Mouse (Mus musculus) midbrain, embryonic 13.5 days (tissue): ENCODE results near the gene Rps6. TPM values are rescaled to one million over a fixed set of nuclear protein-coding genes. Genes with fewer than 3 reads are reported as not detected.

Experiments used
- ATAC-seq: fragments of 200-750 bp; cut with Nextera tagmentation; 2 replicates; pipeline ENCODE4 v1.8.0; 2017; ENCODE audit warnings: mild to moderate bottlenecking, moderate TSS enrichment, moderate library complexity
- H3K27ac ChIP-seq: fragments of 300-500 bp; sonication (generic); 2 replicates; pipeline ENCODE4 v1.5.1; 2015; ENCODE audit warnings: inconsistent platforms, mild to moderate bottlenecking, moderate library complexity
- H3K27me3 ChIP-seq: fragments of 300-500 bp; sonication (generic); 2 replicates; pipeline ENCODE4 v1.6.1; 2015; ENCODE audit warnings: mild to moderate bottlenecking, inconsistent platforms
- H3K36me3 ChIP-seq: fragments of 300-500 bp; sonication (generic); 2 replicates; pipeline ENCODE4 v1.6.1; 2015; ENCODE audit warnings: mild to moderate bottlenecking, inconsistent platforms
- H3K4me1 ChIP-seq: fragments of 300-500 bp; sonication (generic); replicated peaks from 2 replicates; pipeline ENCODE4 v1.6.1; 2015; ENCODE audit warnings: inconsistent platforms
- H3K4me2 ChIP-seq: fragments of 300-500 bp; sonication (generic); replicated peaks from 2 replicates; pipeline ENCODE4 v1.6.1; 2015; ENCODE audit warnings: moderate library complexity, mild to moderate bottlenecking, inconsistent platforms
- H3K4me3 ChIP-seq: fragments of 300-500 bp; sonication (generic); replicated peaks from 2 replicates; pipeline ENCODE4 v1.5.1; 2015; ENCODE audit warnings: mild to moderate bottlenecking, inconsistent platforms
- H3K9ac ChIP-seq: fragments of 300-500 bp; sonication (generic); replicated peaks from 2 replicates; pipeline ENCODE4 v1.6.1; 2015; ENCODE audit warnings: mild to moderate bottlenecking, inconsistent platforms
- H3K9me3 ChIP-seq: fragments of 300-500 bp; sonication (generic); 2 replicates; pipeline ENCODE4 v1.6.1; 2016; ENCODE audit warnings: mild to moderate bottlenecking, inconsistent platforms
- WGBS: fragments of 180-500 bp; shearing (Covaris S2); methylation state at CpG from one replicate; pipeline ENCODE4 v1.1.7; 2015; 5-methylcytosine and 5-hydroxymethylcytosine counted together
- polyA plus RNA-seq: library from polyadenylated mRNA; unstranded; fragments of >200 nt; fragmentation: Nextera tagmentation; extraction: Ambion mirVana; gene quantifications from 2 replicates; pipeline ENCODE4 v1.2.1, GENCODE M21; 2015

The Rps6 gene
- 459 and 472 TPM in 2 replicates for polyA plus RNA-seq

DNA sequence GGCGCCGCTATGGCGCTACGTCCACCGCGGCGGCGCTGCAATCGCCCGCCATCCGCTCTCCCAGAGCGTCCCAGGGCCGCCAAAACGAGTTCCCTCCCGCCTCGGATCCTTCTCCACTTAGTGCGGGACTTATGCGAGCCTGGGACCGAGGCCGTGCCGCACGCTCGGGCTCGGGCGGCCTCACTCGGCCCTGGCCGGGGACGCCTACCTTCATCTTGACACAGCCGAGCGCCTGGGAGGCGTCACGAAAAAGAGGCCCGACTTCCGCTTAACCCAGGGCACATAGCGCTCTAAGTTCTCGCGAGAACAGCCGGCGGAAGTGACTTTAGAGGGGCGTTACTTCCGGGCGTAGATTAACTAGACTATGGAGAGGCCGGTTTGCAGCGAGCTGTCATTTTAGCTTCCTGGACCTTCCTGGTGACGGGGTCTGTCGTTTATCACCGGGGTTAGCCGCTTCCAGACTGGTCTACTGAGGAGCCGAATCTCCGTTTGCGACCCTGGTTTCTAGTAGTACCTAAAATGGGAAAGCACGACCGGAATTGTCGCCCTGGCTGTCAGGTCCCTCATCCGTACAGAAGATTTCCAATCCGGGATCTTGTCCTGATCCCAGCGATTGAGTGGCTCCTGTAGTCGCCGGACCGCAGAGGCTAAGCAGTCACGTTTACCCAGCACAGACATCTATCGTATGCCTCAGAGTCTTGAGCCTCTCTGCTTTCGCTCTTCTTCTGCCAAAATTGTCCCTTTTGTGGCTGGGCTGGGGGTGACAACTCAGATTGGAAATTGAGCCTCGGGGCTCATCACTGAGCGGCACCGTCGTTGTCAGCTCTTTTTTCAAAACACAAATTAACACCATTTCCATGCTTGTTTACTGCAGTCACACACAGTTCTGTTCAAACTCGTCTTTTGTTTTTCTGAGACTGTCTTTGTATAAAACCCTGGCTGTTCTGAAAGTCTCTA lies at the start of gene Rps6:
Gene Rps6, minus strand, starts transcription at position 300 of the 957 bp plus-strand sequence.
- WGBS, result under 1% methylated on average over 66 of the region's 68 CpGs
- peaks cover 29% of the 10 kb centered on the region for H3K36me3 ChIP-seq
- no peaks in the 10 kb centered on the region for H3K27me3 ChIP-seq

GRCm38 (mm10) chr4:86905869-86906268 lies 48.7 kb upstream of the Rps6 start:
- Histone ChIP-seq H3K27me3 (no peaks in the 10 kb centered on the region), H3K27ac (no peak overlapping the region), H3K36me3 (no peaks in the 10 kb centered on the region), H3K9me3 (no peaks in the 10 kb centered on the region), H3K4me1 (no peaks in the 10 kb centered on the region), H3K4me2 (no peak overlapping the region), H3K4me3 (no peak overlapping the region), H3K9ac (no peak overlapping the region)
- ATAC-seq, result no peak
- WGBS, result 90% methylated on average over 1 of the region's 1 CpGs

More for the DNA sequence above, at the start of gene Rps6:
- Histone ChIP-seq H3K27ac (peak within 1 kb of the TSS; percentile 97), H3K4me1 (peaks cover 25% of the 10 kb centered on the region), H3K4me3 (peak within 1 kb of the TSS; percentile 96), H3K4me2 (peak within 1 kb of the TSS; percentile 80), H3K9me3 (no peaks in the 10 kb centered on the region), H3K9ac (peak within 1 kb of the TSS; percentile 100)
- ATAC-seq, result peak; percentile 98

- WGBS, result 32% methylated on average over 3 of the region's 3 CpGs
- H3K27me3 ChIP-seq, result no peaks in the 10 kb centered on the region
- no peaks in the 10 kb centered on the region for H3K9me3 ChIP-seq
- no peak overlapping the region for H3K27ac ChIP-seq
- H3K36me3 ChIP-seq, result no peaks in the 10 kb centered on the region
- no peaks in the 10 kb centered on the region for H3K4me1 ChIP-seq
- H3K9ac ChIP-seq, result no peak overlapping the region
- no peak overlapping the region for H3K4me3 ChIP-seq
- no peak overlapping the region for H3K4me2 ChIP-seq
- ATAC-seq, result no peak
Measured at GRCm38 (mm10) chr4:86904969-86905368, 47.8 kb upstream of the Rps6 start.

DNA sequence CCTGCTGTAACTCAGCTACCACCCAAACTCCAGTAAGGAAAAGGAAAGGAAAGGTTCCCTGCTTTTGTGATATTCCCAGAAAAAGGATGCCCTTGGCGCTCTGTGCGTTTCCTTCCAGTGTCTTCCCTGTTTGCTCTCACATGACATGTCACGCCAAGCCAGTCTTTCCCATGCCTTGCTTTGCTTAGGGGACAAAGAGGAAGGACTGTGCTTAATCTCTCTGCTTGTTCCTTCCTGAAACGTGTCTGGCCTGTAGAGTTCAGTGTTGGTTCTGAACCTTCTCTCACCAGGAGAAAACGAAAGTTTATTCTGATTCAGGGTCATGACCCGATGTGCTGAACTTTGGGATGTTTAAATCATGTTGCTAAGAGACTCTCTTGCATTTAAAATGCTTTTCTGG lies 45.1 kb upstream of the Rps6 start:
- ATAC-seq, result no peak
- Histone ChIP-seq H3K4me2 (no peak overlapping the region), H3K27ac (no peak overlapping the region), H3K36me3 (no peaks in the 10 kb centered on the region), H3K4me3 (no peak overlapping the region), H3K9ac (no peak overlapping the region), H3K9me3 (no peaks in the 10 kb centered on the region), H3K27me3 (no peaks in the 10 kb centered on the region), H3K4me1 (no peaks in the 10 kb centered on the region)
- WGBS, result 56% methylated on average over 6 of the region's 6 CpGs

GRCm38 (mm10) chr4:86898791-86899474 lies 41.7 kb upstream of the Rps6 start:
- no peak overlapping the region for H3K4me2 ChIP-seq
- H3K9me3 ChIP-seq, result no peaks in the 10 kb centered on the region
- WGBS, result 79% methylated on average over 14 of the region's 14 CpGs
- no peak overlapping the region for H3K9ac ChIP-seq
- H3K27me3 ChIP-seq, result no peaks in the 10 kb centered on the region
- ATAC-seq, result no peak
- H3K4me3 ChIP-seq, result no peak overlapping the region
- no peaks in the 10 kb centered on the region for H3K4me1 ChIP-seq
- H3K27ac ChIP-seq, result no peak overlapping the region
- no peaks in the 10 kb centered on the region for H3K36me3 ChIP-seq

DNA sequence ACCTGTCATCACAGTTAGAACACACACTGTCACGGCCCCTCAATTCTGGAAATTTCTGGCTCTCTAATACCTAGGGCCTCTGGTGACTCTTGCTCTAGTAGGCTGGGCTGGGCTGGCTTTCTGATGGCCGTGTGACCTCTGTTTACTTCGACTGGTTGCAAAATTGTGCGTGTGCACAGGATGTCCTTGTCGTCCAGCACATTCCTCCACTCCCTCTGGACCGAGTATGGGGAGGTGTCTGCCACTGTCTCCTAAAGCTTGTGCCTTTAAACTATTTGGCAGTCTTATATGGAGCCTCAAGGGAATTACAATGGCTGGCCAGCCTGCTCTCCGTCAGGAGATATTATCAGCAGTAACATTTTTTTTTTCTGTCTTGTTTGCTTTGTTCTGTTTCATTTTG lies 40.2 kb upstream of the Rps6 start:
- Histone ChIP-seq H3K27ac (no peak overlapping the region), H3K36me3 (no peaks in the 10 kb centered on the region), H3K4me2 (no peak overlapping the region), H3K9ac (no peak overlapping the region), H3K4me1 (no peaks in the 10 kb centered on the region), H3K27me3 (no peaks in the 10 kb centered on the region), H3K9me3 (no peaks in the 10 kb centered on the region), H3K4me3 (no peak overlapping the region)
- ATAC-seq, result no peak
- WGBS, result 86% methylated on average over 7 of the region's 7 CpGs

GRCm38 (mm10) chr4:86887879-86888278 lies 30.7 kb upstream of the Rps6 start:
- no peaks in the 10 kb centered on the region for H3K27me3 ChIP-seq
- no peaks in the 10 kb centered on the region for H3K4me1 ChIP-seq
- no peak overlapping the region for H3K9ac ChIP-seq
- H3K36me3 ChIP-seq, result no peaks in the 10 kb centered on the region
- H3K4me3 ChIP-seq, result no peak overlapping the region
- ATAC-seq, result no peak
- no peak overlapping the region for H3K27ac ChIP-seq
- WGBS, result 68% methylated on average over 5 of the region's 5 CpGs
- H3K9me3 ChIP-seq, result no peaks in the 10 kb centered on the region
- no peak overlapping the region for H3K4me2 ChIP-seq

- no peaks in the 10 kb centered on the region for H3K4me1 ChIP-seq
- H3K27ac ChIP-seq, result no peak overlapping the region
- 48% methylated on average over 18 of the region's 18 CpGs for WGBS
- ATAC-seq, result no peak
- H3K9ac ChIP-seq, result no peak overlapping the region
- no peaks in the 10 kb centered on the region for H3K36me3 ChIP-seq
- H3K4me2 ChIP-seq, result peak overlapping the region; percentile 37
- no peaks in the 10 kb centered on the region for H3K27me3 ChIP-seq
- H3K4me3 ChIP-seq, result 0 out of 2 replicates have a peak overlapping the region, but pooled peaks have one; percentile 5
- H3K9me3 ChIP-seq, result no peaks in the 10 kb centered on the region
Measured at GRCm38 (mm10) chr4:86886160-86886878, 29.1 kb upstream of the Rps6 start.

DNA sequence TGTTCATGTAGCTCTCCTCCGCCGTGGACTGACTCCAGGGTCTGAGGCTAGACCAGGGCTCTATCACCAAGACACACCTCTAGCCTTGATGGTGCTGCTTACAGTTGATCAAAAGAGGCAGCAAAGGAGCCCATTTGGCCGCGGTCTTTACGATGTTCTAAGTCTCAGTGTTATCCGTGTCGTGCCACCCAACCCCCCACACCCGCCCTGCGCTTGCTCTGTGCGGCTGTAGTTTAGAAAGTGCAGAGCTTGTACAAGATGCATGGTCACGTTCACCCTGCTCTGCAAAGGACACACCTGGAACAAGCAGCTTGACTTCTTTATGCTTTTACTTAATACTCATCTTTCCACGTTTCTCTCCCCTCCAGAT lies 28.6 kb upstream of the Rps6 start:
- Histone ChIP-seq H3K9ac (no peak overlapping the region), H3K9me3 (no peaks in the 10 kb centered on the region), H3K27ac (no peak overlapping the region), H3K36me3 (no peaks in the 10 kb centered on the region), H3K27me3 (no peaks in the 10 kb centered on the region), H3K4me3 (0 out of 2 replicates have a peak overlapping the region, but pooled peaks have one; percentile 5), H3K4me2 (peak overlapping the region; percentile 37), H3K4me1 (no peaks in the 10 kb centered on the region)
- 67% methylated on average over 12 of the region's 12 CpGs for WGBS
- peak; percentile 53; the same call in 1 of the 2 replicates for ATAC-seq

GRCm38 (mm10) chr4:86884945-86885344 lies 27.7 kb upstream of the Rps6 start:
- Histone ChIP-seq H3K4me3 (no peak overlapping the region), H3K9ac (no peak overlapping the region), H3K36me3 (no peaks in the 10 kb centered on the region), H3K9me3 (no peaks in the 10 kb centered on the region), H3K27ac (no peak overlapping the region), H3K27me3 (no peaks in the 10 kb centered on the region), H3K4me2 (no peak overlapping the region), H3K4me1 (no peaks in the 10 kb centered on the region)
- WGBS, result 53% methylated on average over 4 of the region's 4 CpGs
- no peak for ATAC-seq

DNA sequence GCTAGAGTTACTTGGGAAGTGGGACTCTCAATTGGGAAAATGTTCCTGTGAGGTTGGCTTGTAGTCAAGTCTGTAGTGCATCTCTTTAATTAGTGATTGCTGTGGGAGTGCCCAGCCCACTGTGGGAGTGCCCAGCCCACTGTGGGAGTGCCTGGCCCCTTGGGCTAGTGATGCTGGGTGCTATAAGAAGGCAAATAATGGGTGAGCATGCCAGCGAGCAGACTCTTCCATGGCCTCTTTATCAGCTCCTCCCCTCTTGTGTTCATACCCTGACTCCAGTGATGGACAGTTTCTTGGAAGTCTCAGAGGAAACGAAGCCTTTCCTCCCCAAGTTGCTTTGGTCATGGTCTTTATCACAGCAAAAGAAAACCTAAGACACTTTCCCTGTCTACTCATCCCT lies 25.2 kb upstream of the Rps6 start:
- H3K4me2 ChIP-seq, result no peak overlapping the region
- WGBS, result 67% methylated on average over 2 of the region's 2 CpGs
- H3K27ac ChIP-seq, result no peak overlapping the region
- no peaks in the 10 kb centered on the region for H3K9me3 ChIP-seq
- H3K36me3 ChIP-seq, result no peaks in the 10 kb centered on the region
- no peaks in the 10 kb centered on the region for H3K4me1 ChIP-seq
- no peak overlapping the region for H3K4me3 ChIP-seq
- H3K9ac ChIP-seq, result no peak overlapping the region
- ATAC-seq, result no peak
- no peaks in the 10 kb centered on the region for H3K27me3 ChIP-seq

GRCm38 (mm10) chr4:86881178-86881577 lies 24.0 kb upstream of the Rps6 start:
- Histone ChIP-seq H3K4me3 (no peak overlapping the region), H3K4me2 (no peak overlapping the region), H3K4me1 (peaks cover 2% of the 10 kb centered on the region; the same call in 1 of the 2 replicates), H3K27ac (no peak overlapping the region), H3K36me3 (no peaks in the 10 kb centered on the region), H3K27me3 (peaks cover 6% of the 10 kb centered on the region; the same call in 1 of the 2 replicates), H3K9ac (no peak overlapping the region), H3K9me3 (no peaks in the 10 kb centered on the region)
- WGBS, result 86% methylated on average over 4 of the region's 4 CpGs
- no peak for ATAC-seq
